Mouse (Mus musculus): ENCODE measurements around the gene Mt1. TPM values are rescaled to one million over a fixed set of nuclear protein-coding genes. Genes with fewer than 3 reads are reported as not detected.

Gene Mt1
- polyA plus RNA-seq, 1 experiment: 1,753 TPM

DNA sequence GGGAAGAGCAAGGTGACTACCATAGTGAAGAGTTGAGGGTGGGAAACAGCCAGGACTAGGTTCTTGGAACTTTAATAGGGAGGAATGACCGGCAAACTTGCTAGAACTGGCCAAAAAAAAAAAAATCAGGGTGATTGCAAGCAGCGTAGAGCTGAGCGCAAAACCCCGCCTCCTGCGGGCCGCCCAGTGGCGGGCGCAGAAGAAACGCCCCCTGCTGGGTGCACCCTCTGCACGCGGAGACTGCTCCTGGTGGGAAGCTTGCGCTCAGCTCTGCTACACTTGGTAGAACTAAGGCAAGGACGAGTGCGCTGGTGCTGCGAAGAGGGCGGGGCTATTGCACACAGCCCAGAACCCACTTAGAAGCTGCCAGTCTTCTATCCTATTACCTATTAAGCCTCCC is 4.2 kb downstream of the Mt1 start:
- H3K27ac ChIP-seq (ENCODE audit: control insufficient read depth, insufficient read depth, low read depth, low read length): peak overlapping the region; percentile 76
- H3K27me3 ChIP-seq (ENCODE audit: control insufficient read depth, insufficient read depth, low read length): no peaks in the 10 kb centered on the region; the same call in 1 of the 2 replicates
- peaks cover 27% of the 10 kb centered on the region for H3K4me1 ChIP-seq (ENCODE audit: control insufficient read depth, insufficient read depth, low read length)
- peak; percentile 50; the same call in 1 of the 2 replicates for TF ChIP-seq POLR2A (IDR thresholded peaks at IDR 0.05; ENCODE audit: control insufficient read depth, low read depth, low read length)
- TF ChIP-seq CTCF (IDR thresholded peaks at IDR 0.05; ENCODE audit: control insufficient read depth, insufficient read depth, insufficient replicate concordance, low read depth, low read length): peak; percentile 49; the same call in 1 of the 2 replicates
- peak overlapping the region; percentile 41 for H3K4me3 ChIP-seq (ENCODE audit: control insufficient read depth, low read depth, low read length)
- H3K36me3 ChIP-seq (ENCODE audit: control insufficient read depth, insufficient read depth, low read length): no peaks in the 10 kb centered on the region; the same call in 1 of the 2 replicates

GRCm38 (mm10) chr8:94184357-94184843 is 5.5 kb downstream of the Mt1 start:
- peak overlapping the region; percentile 90 for H3K27ac ChIP-seq (ENCODE audit: control insufficient read depth, insufficient read depth, low read depth, low read length)
- no peak overlapping the region for H3K4me3 ChIP-seq (ENCODE audit: control insufficient read depth, low read depth, low read length)

GRCm38 (mm10) chr8:94185791-94186190 is 6.9 kb downstream of the Mt1 start:
- Histone ChIP-seq H3K36me3 (ENCODE audit: control insufficient read depth, insufficient read depth, low read length) (no peaks in the 10 kb centered on the region), H3K4me1 (ENCODE audit: control insufficient read depth, insufficient read depth, low read length) (peaks cover 18% of the 10 kb centered on the region), H3K4me3 (ENCODE audit: control insufficient read depth, low read depth, low read length) (no peak overlapping the region), H3K27me3 (ENCODE audit: control insufficient read depth, insufficient read depth, low read length) (no peaks in the 10 kb centered on the region; the same call in 1 of the 2 replicates), H3K27ac (ENCODE audit: control insufficient read depth, insufficient read depth, low read depth, low read length) (peak overlapping the region; percentile 49)
- TF ChIP-seq POLR2A (IDR thresholded peaks at IDR 0.05; ENCODE audit: control insufficient read depth, low read depth, low read length): no peak
- TF ChIP-seq CTCF (IDR thresholded peaks at IDR 0.05; ENCODE audit: control insufficient read depth, insufficient read depth, insufficient replicate concordance, low read depth, low read length): no peak

More at GRCm38 (mm10) chr8:94184357-94184843, 5.5 kb downstream of the Mt1 start:
- TF ChIP-seq POLR2A (IDR thresholded peaks at IDR 0.05; ENCODE audit: control insufficient read depth, low read depth, low read length) (no peak), CTCF (IDR thresholded peaks at IDR 0.05; ENCODE audit: control insufficient read depth, insufficient read depth, insufficient replicate concordance, low read depth, low read length) (no peak)
- H3K27me3 ChIP-seq (ENCODE audit: control insufficient read depth, insufficient read depth, low read length): no peaks in the 10 kb centered on the region; the same call in 1 of the 2 replicates
- H3K4me1 ChIP-seq (ENCODE audit: control insufficient read depth, insufficient read depth, low read length): peaks cover 23% of the 10 kb centered on the region
- H3K36me3 ChIP-seq (ENCODE audit: control insufficient read depth, insufficient read depth, low read length): no peaks in the 10 kb centered on the region; the same call in 1 of the 2 replicates

GRCm38 (mm10) chr8:94186542-94186941 is 7.7 kb downstream of the Mt1 start:
- Histone ChIP-seq H3K4me1 (ENCODE audit: control insufficient read depth, insufficient read depth, low read length) (peaks cover 18% of the 10 kb centered on the region), H3K27me3 (ENCODE audit: control insufficient read depth, insufficient read depth, low read length) (no peaks in the 10 kb centered on the region; the same call in 1 of the 2 replicates), H3K27ac (ENCODE audit: control insufficient read depth, insufficient read depth, low read depth, low read length) (peak overlapping the region; percentile 33; the same call in 1 of the 2 replicates), H3K36me3 (ENCODE audit: control insufficient read depth, insufficient read depth, low read length) (no peaks in the 10 kb centered on the region), H3K4me3 (ENCODE audit: control insufficient read depth, low read depth, low read length) (no peak overlapping the region)
- TF ChIP-seq CTCF (IDR thresholded peaks at IDR 0.05; ENCODE audit: control insufficient read depth, insufficient read depth, insufficient replicate concordance, low read depth, low read length): peak; percentile 57; the same call in 1 of the 2 replicates
- peak; percentile 33; the same call in 1 of the 2 replicates for TF ChIP-seq POLR2A (IDR thresholded peaks at IDR 0.05; ENCODE audit: control insufficient read depth, low read depth, low read length)

- no peak overlapping the region for H3K4me3 ChIP-seq (ENCODE audit: control insufficient read depth, low read depth, low read length)
- H3K36me3 ChIP-seq (ENCODE audit: control insufficient read depth, insufficient read depth, low read length): no peaks in the 10 kb centered on the region
- no peaks in the 10 kb centered on the region; the same call in 1 of the 2 replicates for H3K27me3 ChIP-seq (ENCODE audit: control insufficient read depth, insufficient read depth, low read length)
- peaks cover 17% of the 10 kb centered on the region for H3K4me1 ChIP-seq (ENCODE audit: control insufficient read depth, insufficient read depth, low read length)
- H3K27ac ChIP-seq (ENCODE audit: control insufficient read depth, insufficient read depth, low read depth, low read length): no peak overlapping the region
- TF ChIP-seq POLR2A (IDR thresholded peaks at IDR 0.05; ENCODE audit: control insufficient read depth, low read depth, low read length) (no peak), CTCF (IDR thresholded peaks at IDR 0.05; ENCODE audit: control insufficient read depth, insufficient read depth, insufficient replicate concordance, low read depth, low read length) (no peak)
Measured at GRCm38 (mm10) chr8:94187290-94188002, 8.6 kb downstream of the Mt1 start.

GRCm38 (mm10) chr8:94189275-94190031 is 10.6 kb downstream of the Mt1 start:
- Histone ChIP-seq H3K4me3 (ENCODE audit: control insufficient read depth, low read depth, low read length) (no peak overlapping the region), H3K27ac (ENCODE audit: control insufficient read depth, insufficient read depth, low read depth, low read length) (no peak overlapping the region), H3K36me3 (ENCODE audit: control insufficient read depth, insufficient read depth, low read length) (no peaks in the 10 kb centered on the region), H3K27me3 (ENCODE audit: control insufficient read depth, insufficient read depth, low read length) (no peaks in the 10 kb centered on the region; the same call in 1 of the 2 replicates), H3K4me1 (ENCODE audit: control insufficient read depth, insufficient read depth, low read length) (peaks cover 13% of the 10 kb centered on the region)
- no peak for TF ChIP-seq CTCF (IDR thresholded peaks at IDR 0.05; ENCODE audit: control insufficient read depth, insufficient read depth, insufficient replicate concordance, low read depth, low read length)
- TF ChIP-seq POLR2A (IDR thresholded peaks at IDR 0.05; ENCODE audit: control insufficient read depth, low read depth, low read length): no peak
